Mouse (Mus musculus) stomach, embryonic 14.5 days (tissue): ENCODE results near the gene Cgref1. TPM values are rescaled to one million over a fixed set of nuclear protein-coding genes. Genes with fewer than 3 reads are reported as not detected.

Experiments used
- ATAC-seq: fragments of 200-750 bp; cut with Nextera tagmentation; 2 replicates; pipeline ENCODE4 v1.8.0; 2017; ENCODE audit warnings: low read depth, moderate TSS enrichment; ENCODE audit not compliant: insufficient number of reproducible peaks, insufficient read depth, low FRiP score
- H3K27ac ChIP-seq: fragments of 300-500 bp; sonication (generic); 2 replicates; pipeline ENCODE4 v1.5.1; 2014; ENCODE audit warnings: mild to moderate bottlenecking, low read length, moderate library complexity, mixed read lengths
- H3K27me3 ChIP-seq: fragments of 300-500 bp; sonication (generic); 2 replicates; pipeline ENCODE4 v1.6.1; 2014; ENCODE audit warnings: low read length, control low read depth, mixed read lengths; ENCODE audit not compliant: control insufficient read depth, insufficient read depth
- H3K36me3 ChIP-seq: fragments of 300-500 bp; sonication (generic); 2 replicates; pipeline ENCODE4 v1.6.1; 2014; ENCODE audit warnings: mild to moderate bottlenecking, control low read depth, low read length, moderate library complexity, mixed read lengths; ENCODE audit not compliant: control insufficient read depth, insufficient read depth
- H3K4me1 ChIP-seq: fragments of 300-500 bp; sonication (generic); 2 replicates; pipeline ENCODE4 v1.6.1; 2014; ENCODE audit warnings: low read length, control low read depth, mixed read lengths; ENCODE audit not compliant: control insufficient read depth, insufficient read depth
- H3K4me2 ChIP-seq: fragments of 300-500 bp; sonication (generic); replicated peaks from 2 replicates; pipeline ENCODE4 v1.6.1; 2014; ENCODE audit warnings: low read depth, low read length, control low read depth
- H3K4me3 ChIP-seq: fragments of 300-500 bp; sonication (generic); 2 replicates; pipeline ENCODE4 v1.5.1; 2014; ENCODE audit warnings: low read depth, low read length, control low read depth
- H3K9ac ChIP-seq: fragments of 300-500 bp; sonication (generic); replicated peaks from 2 replicates; pipeline ENCODE4 v1.6.1; 2014; ENCODE audit warnings: low read depth, mild to moderate bottlenecking, control low read depth, low read length, moderate library complexity, mixed read lengths
- H3K9me3 ChIP-seq: fragments of 300-500 bp; sonication (generic); 2 replicates; pipeline ENCODE4 v1.6.1; 2016; ENCODE audit warnings: low read depth, low read length, control low read depth; ENCODE audit not compliant: control insufficient read depth
- WGBS: fragments of 180-500 bp; shearing (Covaris S2); extraction: QIAGEN DNeasy Blood & Tissue Kit; methylation state at CpG from one replicate; pipeline ENCODE4 v1.1.7; 2014; 5-methylcytosine and 5-hydroxymethylcytosine counted together
- polyA plus RNA-seq: library from polyadenylated mRNA; unstranded; fragments of >200 nt; fragmentation: Nextera tagmentation; extraction: Ambion mirVana; gene quantifications from 2 replicates; pipeline ENCODE4 v1.2.1, GENCODE M21; 2014

The Cgref1 gene
- polyA plus RNA-seq, 1 experiment from 2014 or later, result 5.7 TPM

GRCm38 (mm10) chr5:30963916-30964315 is 18.5 kb upstream of the Cgref1 start:
- no peaks in the 10 kb centered on the region for H3K27me3 ChIP-seq
- ATAC-seq, result no peak
- H3K9me3 ChIP-seq, result no peaks in the 10 kb centered on the region
- H3K4me1 ChIP-seq, result peaks cover 4% of the 10 kb centered on the region; the same call in 1 of the 2 replicates
- no peak overlapping the region for H3K4me2 ChIP-seq
- WGBS, result 74% methylated on average over 3 of the region's 3 CpGs
- no peak overlapping the region for H3K9ac ChIP-seq
- H3K36me3 ChIP-seq, result no peaks in the 10 kb centered on the region
- no peak overlapping the region for H3K4me3 ChIP-seq
- no peak overlapping the region for H3K27ac ChIP-seq

GRCm38 (mm10) chr5:30961545-30962505 is 16.4 kb upstream of the Cgref1 start:
- Histone ChIP-seq H3K9me3 (no peaks in the 10 kb centered on the region), H3K4me2 (no peak overlapping the region), H3K4me1 (peaks cover 18% of the 10 kb centered on the region; the same call in 1 of the 2 replicates), H3K9ac (no peak overlapping the region), H3K36me3 (peaks cover 14% of the 10 kb centered on the region), H3K27me3 (no peaks in the 10 kb centered on the region), H3K27ac (no peak overlapping the region), H3K4me3 (no peak overlapping the region)
- ATAC-seq, result no peak
- 64% methylated on average over 10 of the region's 10 CpGs for WGBS

- Histone ChIP-seq H3K27ac (no peak overlapping the region), H3K4me3 (no peak overlapping the region), H3K36me3 (peaks cover 14% of the 10 kb centered on the region), H3K27me3 (no peaks in the 10 kb centered on the region), H3K9me3 (no peaks in the 10 kb centered on the region), H3K9ac (no peak overlapping the region), H3K4me1 (peaks cover 18% of the 10 kb centered on the region; the same call in 1 of the 2 replicates), H3K4me2 (peak overlapping the region; percentile 54; the same call in 1 of the 2 replicates)
- whole genome bisulfite sequencing, result 93% methylated on average over 2 of the region's 2 CpGs
- ATAC-seq, result no peak
Observed at GRCm38 (mm10) chr5:30960814-30961213, 15.4 kb upstream of the Cgref1 start.

- Histone ChIP-seq H3K4me2 (peak within 1 kb of the TSS; percentile 66), H3K27ac (peak within 1 kb of the TSS; percentile 88), H3K4me1 (peaks cover 18% of the 10 kb centered on the region; the same call in 1 of the 2 replicates), H3K9ac (peak within 1 kb of the TSS; percentile 77), H3K9me3 (no peaks in the 10 kb centered on the region), H3K27me3 (no peaks in the 10 kb centered on the region), H3K4me3 (peak within 1 kb of the TSS; percentile 79), H3K36me3 (peaks cover 20% of the 10 kb centered on the region)
- ATAC-seq, result peak; percentile 95
- under 1% methylated on average over 56 of the region's 56 CpGs for WGBS
Observed at GRCm38 (mm10) chr5:30959966-30960501, 14.6 kb upstream of the Cgref1 start, which contains the start of gene Preb. Preb (minus strand) TSS chr5:30960361.

GRCm38 (mm10) chr5:30959198-30959854 is 13.9 kb upstream of the Cgref1 start:
- 0 out of 2 replicates have a peak, but pooled peaks have one; percentile 16 for ATAC-seq
- Histone ChIP-seq H3K9me3 (no peaks in the 10 kb centered on the region), H3K4me3 (peak overlapping the region; percentile 79), H3K4me2 (peak overlapping the region; percentile 66), H3K36me3 (peaks cover 27% of the 10 kb centered on the region), H3K4me1 (peaks cover 18% of the 10 kb centered on the region; the same call in 1 of the 2 replicates), H3K27ac (peak overlapping the region; percentile 88; the same call in 1 of the 2 replicates), H3K9ac (peak overlapping the region; percentile 77), H3K27me3 (no peaks in the 10 kb centered on the region)
- WGBS, result 25% methylated on average over 19 of the region's 19 CpGs

- ATAC-seq, result no peak
- Histone ChIP-seq H3K4me3 (no peak overlapping the region), H3K9ac (no peak overlapping the region), H3K27ac (no peak overlapping the region), H3K4me1 (peaks cover 18% of the 10 kb centered on the region; the same call in 1 of the 2 replicates), H3K27me3 (no peaks in the 10 kb centered on the region), H3K36me3 (peaks cover 36% of the 10 kb centered on the region), H3K4me2 (peak overlapping the region; percentile 66; the same call in 1 of the 2 replicates), H3K9me3 (no peaks in the 10 kb centered on the region)
- 96% methylated on average over 6 of the region's 6 CpGs for WGBS
Observed at GRCm38 (mm10) chr5:30957891-30958290, 12.5 kb upstream of the Cgref1 start.

- H3K9me3 ChIP-seq, result no peaks in the 10 kb centered on the region
- WGBS, result 93% methylated on average over 6 of the region's 6 CpGs
- H3K4me2 ChIP-seq, result no peak overlapping the region
- H3K36me3 ChIP-seq, result peaks cover 44% of the 10 kb centered on the region
- no peaks in the 10 kb centered on the region for H3K27me3 ChIP-seq
- H3K27ac ChIP-seq, result no peak overlapping the region
- H3K4me1 ChIP-seq, result peaks cover 21% of the 10 kb centered on the region; the same call in 1 of the 2 replicates
- H3K9ac ChIP-seq, result no peak overlapping the region
- no peak overlapping the region for H3K4me3 ChIP-seq
- ATAC-seq, result no peak
Observed at GRCm38 (mm10) chr5:30955751-30956150, 10.4 kb upstream of the Cgref1 start.

GRCm38 (mm10) chr5:30954556-30954955 is 9.2 kb upstream of the Cgref1 start:
- H3K9me3 ChIP-seq, result no peaks in the 10 kb centered on the region
- 93% methylated on average over 9 of the region's 9 CpGs for WGBS
- H3K27ac ChIP-seq, result no peak overlapping the region
- H3K4me2 ChIP-seq, result no peak overlapping the region
- H3K4me1 ChIP-seq, result peaks cover 27% of the 10 kb centered on the region; the same call in 1 of the 2 replicates
- H3K4me3 ChIP-seq, result no peak overlapping the region
- H3K36me3 ChIP-seq, result peaks cover 44% of the 10 kb centered on the region
- H3K9ac ChIP-seq, result no peak overlapping the region
- no peaks in the 10 kb centered on the region for H3K27me3 ChIP-seq
- ATAC-seq, result no peak
